Mouse (Mus musculus) heart, postnatal 10 days (tissue): Measurements from ENCODE around the gene Sergef. TPM values are rescaled to one million over a fixed set of nuclear protein-coding genes. Genes with fewer than 3 reads are reported as not detected.
A peak's percentile ranks its signal among the peaks of the same experiment; 100 is the strongest.

Experiments
- DNase-seq, 2 experiments: peaks; one replicate each; pipeline ENCODE4 v3.0.0; 2021
- intact Hi-C: fragments of 180-260 bp; cut with DNase I; formaldehyde crosslinking; loops from one replicate; pipeline ENCODE4 v1.15.1; 2025
- total RNA-seq, 2 experiments: library from RNA; stranded (reverse); gene quantifications; 2 replicates each; pipeline ENCODE4 v1.2.3; 2021

Sergef gene
- total RNA-seq, 2 experiments from 2014 or later: 5.6 to 6.5 TPM

DNA sequence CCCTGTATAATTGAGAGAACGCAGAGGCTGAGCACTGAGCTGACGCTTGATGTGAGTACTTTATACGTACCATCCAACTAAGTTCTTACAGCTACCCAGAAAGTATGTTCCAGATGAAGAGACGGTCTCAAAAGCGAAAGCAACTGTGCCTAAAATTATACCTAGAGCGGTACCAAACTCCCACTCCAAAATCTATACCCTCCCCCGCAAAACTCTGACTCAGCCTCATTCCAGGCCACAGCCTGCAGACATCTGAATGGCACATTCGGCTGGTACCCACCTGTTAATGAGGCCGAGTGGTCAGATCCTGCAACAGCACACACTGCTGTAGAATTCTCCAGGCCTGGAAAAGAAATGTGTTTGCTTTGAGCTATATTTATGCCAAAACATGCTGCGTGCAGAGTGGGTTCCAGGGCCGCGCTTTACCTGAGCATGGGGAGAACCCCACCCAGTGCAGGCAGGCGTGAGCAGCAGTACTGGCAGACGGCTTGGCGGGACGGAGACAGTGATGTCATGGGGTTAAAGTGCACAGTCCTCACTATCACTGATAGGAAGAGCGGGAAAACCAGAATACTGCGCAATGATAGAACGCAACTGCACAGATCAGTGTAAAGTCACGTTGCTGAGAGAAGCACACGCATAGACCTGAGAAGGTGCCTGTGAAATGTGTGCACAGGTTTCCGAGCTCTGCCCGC is 21.0 kb downstream of the Sergef start:
- DNase-seq: no peak

DNA sequence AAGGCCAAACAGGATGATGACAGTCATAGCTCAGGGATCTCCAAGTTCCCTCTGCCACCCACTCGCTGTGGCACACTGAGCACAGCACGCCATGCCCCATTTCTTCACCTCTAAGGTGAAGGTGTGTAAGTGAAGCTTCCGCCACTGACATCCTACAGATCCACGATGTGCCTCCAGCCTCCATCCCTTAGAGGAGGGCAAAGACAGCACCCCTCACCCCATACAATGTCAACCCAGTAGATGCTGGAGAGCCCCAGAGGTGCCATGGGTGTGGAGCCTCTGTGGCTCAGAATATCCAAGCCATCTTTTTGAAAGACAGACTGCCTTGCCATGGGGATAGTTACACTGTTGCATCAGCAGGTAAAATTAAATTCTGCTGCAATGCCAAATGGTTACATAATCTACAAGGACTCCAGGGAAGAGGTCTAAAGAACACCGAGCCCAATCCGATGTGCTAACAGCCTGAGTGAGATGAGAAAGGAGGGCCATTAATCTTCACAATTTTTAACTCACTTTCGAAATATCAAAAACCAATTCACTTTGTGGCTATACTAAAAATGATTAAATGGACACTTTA is 23.1 kb downstream of the Sergef start:
- no peak for DNase-seq
- intact Hi-C loops: no loop called here

More for the DNA sequence above, 21.0 kb downstream of the Sergef start:
- intact Hi-C loops: no loop called here

DNA sequence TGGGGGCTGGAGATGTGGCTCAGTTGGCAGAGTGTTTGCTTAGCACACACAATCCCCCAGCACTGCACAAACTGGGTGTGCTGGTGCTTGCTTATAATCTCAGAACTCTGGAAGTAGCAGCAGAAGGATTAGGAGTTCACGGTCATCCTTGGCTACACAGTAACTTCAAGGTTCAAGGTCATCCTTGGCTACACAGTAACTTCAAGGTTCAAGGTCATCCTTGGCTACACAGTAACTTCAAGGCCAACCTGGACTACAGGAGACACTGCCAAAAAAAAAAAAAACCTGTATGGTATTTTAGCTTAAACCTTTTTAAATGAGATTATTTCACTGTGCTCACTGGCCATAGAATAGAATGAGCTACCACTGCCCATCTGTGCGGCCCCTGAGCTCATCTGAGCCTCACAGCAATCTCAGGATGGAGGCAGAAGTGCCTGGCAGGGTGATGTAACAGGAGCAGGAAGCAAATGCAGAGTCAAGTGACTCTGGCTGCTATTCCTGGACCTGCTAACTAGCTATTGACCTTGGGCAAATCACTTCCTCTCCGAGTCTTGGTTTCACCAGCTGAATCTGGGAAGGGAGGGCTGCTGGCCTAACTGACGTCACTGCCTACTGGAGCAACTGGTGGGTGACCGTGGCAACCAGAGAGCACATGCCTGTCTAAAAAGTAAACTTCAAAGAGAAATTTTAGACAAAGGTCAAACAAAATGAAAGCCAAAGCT is 24.2 kb downstream of the Sergef start:
- intact Hi-C loops: no loop called here
- DNase-seq: peak; percentile 48 to 59

DNA sequence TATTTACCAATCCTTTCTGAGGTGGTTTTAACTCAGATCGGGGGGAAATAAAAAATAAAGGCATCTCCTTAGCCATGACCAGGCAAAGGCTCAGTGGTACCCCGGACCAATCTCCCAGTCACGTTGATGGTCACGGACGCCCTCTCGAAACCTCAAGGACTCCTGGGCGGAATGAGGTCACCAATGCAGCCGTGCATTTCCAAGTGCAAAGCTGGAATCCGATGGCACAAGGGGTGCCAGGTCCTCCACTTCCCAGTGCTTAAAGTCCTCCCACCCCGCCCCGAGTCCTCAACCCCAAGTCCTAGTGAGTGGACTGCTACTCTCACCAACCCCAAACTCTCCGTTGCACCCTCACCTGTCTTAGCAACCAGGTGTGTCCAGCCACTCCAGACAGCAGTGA is 25.3 kb downstream of the Sergef start:
- intact Hi-C loops: no loop called here

DNA sequence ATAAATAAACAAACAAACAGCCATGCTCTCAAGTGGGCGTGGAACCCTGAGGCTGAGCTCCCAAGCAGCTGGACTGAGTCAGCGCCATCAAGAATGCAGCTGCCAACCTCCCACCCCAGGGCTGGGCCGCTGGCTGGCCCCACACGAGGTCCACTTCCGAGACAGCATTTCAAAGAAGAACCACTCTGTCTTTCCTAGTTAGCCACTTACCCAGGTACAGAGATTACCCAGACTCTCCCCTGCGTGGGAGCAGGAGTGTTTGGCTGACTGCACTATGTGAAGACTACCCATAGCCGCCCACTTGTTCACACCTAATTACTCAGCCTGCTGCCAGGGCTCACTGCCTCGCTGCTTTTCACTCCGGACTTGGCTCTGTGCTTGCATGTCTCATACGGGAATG is 26.5 kb downstream of the Sergef start:
- DNase-seq: no peak
- intact Hi-C loops: no loop called here

More for the DNA sequence above, 25.3 kb downstream of the Sergef start:
- no peak for DNase-seq

DNA sequence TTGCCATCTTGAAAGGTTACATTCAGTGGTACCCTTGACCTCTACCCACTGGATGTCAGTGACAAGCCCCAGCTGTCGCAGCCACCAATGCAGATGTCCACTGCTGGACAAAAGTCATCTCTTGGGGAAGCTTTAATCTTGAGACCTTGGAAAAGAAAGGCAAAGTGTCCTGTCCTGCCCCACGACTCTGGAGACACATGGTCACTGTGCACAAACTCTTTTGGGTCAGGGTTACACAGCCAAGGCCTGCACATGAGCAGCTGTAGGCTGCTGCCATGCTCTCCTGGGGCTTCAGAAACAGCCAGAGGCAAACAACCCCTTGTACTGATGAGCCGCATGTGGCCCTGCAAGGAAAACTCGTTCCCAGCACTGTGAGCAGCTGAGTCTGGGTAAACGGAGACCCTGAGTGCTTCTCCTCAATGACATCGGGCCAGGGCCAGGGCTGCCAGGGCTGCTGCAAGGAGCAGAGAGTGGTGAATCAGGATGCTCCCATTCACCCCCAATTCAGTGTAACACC is 27.1 kb downstream of the Sergef start:
- intact Hi-C loops: no loop called here
- DNase-seq: peak in 1 of 2 experiments; percentile 18

DNA sequence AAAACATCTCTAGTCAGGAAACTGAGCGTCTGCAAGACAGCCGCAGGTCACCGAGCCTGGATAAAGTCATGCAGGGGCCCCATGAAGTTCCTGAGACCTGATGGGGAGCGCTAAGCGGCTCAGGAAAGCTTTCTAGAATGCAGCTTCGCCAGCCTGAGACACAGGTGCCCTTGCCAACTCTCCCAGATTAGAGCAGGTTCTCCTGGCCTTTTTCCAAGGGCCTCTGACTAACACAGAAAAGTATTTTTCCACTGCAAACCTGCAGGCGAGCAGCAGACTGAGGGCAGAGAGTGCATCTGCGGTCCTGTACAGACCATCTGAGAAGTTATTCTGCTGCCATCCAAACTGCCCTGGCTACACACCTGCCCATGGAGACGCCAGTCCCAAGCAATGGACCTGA is 27.6 kb downstream of the Sergef start:
- intact Hi-C loops: no loop called here
- DNase-seq: peak; percentile 52 to 57

DNA sequence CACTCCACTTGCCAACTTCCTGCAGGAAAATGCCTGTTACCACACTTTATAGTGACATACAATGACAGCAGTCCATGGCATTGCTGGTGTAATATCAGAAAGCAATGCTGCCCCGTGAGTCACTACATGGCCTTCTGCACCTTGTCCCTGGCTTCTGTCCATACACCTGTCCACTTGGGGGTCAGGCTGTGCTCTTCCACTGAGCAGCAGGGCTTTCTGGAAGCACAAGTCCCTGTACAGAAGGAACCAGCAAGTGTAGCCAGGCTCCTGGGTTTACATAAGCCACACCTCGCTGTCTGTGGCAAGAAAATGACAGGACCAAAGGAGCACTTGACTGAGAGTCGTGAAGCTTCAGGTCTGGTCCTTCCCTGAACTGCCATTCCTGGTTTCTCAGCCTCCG is 30.3 kb downstream of the Sergef start:
- intact Hi-C loops: loop anchor here (5.0 kb wide), 1 partner anchor 512 kb away; no protein-coding TSS in a partner anchor
- no peak for DNase-seq

DNA sequence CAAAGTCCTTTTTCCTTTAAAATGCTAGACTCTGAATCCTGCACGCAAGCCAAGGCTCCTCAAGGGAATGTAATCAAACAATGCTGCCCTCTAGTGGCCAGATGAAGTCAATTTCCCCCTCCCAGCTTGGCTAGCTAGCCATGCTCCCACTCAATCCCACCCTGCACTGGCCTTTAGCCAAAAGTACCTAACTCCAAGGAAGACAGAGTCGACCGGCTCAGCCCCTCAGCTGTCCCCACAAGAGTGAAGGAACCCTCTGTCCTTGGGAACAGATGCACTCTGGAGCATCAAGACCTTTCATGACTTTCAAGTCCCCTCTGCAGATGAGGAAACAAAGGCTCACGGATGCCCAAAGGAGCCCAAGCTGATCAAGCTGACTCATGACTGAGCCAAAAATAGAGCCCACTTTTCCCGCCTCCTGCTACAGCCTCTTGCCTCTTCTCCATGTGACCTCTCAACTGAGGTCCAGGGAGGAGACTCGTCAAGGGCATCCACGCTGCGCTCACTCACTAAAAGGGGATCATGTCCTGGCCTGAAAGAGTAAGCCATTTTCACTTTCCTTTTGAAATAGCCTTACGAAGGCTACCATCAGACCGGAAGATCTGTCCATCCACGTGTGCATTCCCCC is 32.1 kb downstream of the Sergef start:
- intact Hi-C loops: loop anchor here (1.0 to 5.0 kb wide), 4 partner anchors 73 to 510 kb away; no protein-coding TSS in a partner anchor
- peak; percentile 57 to 73 for DNase-seq

DNA sequence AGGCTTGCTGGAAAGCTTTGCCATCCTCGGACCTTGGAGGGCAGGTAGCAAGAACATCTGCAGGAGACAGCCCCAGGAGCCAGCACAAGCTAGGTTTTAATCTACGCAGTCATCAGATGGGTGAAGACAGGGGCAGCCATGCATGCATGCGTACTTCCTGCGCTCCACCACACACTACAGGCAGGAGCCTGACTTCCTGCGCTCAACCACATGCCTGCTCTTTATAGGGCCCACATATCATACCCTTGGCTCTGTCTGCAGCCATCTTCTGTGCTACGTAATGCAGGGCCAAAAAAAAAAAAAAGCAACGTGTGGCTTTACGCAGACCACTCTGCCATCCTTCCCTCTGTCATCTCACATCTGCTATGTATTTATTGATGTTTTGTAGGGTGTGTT is 32.6 kb downstream of the Sergef start:
- no peak for DNase-seq
- intact Hi-C loops: loop anchor here (1.0 to 5.0 kb wide), 4 partner anchors 72 to 510 kb away; no protein-coding TSS in a partner anchor

DNA sequence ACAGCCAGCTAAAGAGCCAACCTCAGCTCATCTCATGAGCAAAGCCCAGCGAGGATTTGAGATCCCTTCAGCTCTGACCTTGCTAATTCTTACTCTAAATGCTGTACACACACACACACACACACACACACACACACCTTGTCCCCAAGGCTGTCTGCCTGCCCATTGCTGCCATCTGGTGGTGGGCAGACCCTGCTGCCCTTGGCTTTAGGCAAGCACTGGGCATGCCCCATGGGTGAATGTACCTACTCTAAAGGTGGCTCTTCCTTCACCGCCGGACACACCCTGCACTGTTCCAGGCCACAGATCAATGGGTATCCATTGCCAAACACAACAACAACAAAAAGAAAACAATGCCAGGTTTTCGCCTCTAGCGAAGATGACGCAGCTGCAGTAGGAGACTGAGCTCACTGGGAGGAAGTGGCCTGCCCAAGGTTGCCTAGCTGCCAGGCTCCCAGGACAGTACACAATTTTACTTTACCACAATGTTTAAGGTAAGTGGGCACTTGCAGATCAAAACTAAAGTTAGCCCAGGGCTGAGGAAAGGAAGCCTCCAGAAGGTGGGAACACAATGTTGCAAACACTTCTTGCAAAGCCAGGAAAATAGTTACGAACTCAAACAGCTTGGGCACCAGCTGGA is 33.1 kb downstream of the Sergef start:
- DNase-seq: peak; percentile 79 to 86
- intact Hi-C loops: loop anchor here (1.0 to 5.0 kb wide), 4 partner anchors 72 to 509 kb away; no protein-coding TSS in a partner anchor

DNA sequence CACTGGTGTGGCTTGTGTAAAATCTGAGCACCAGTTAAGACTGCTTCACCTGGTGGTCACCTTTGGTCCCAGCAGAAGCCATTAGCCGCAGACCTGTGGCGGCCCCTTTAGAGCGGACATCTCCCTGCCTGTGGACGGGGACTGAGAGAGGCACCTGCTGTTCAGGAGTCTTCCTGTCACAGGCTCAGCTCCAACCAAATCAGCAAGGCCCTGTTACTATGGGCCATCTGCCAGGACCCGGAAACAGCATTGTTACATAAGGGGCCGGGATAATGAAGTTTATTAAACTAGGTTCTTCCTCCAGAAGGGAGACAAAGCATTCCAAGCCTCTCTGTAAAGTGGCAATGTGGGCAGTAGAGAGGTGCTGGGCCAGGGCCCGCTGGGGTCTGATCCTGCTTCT is 36.6 kb downstream of the Sergef start:
- intact Hi-C loops: no loop called here

DNA sequence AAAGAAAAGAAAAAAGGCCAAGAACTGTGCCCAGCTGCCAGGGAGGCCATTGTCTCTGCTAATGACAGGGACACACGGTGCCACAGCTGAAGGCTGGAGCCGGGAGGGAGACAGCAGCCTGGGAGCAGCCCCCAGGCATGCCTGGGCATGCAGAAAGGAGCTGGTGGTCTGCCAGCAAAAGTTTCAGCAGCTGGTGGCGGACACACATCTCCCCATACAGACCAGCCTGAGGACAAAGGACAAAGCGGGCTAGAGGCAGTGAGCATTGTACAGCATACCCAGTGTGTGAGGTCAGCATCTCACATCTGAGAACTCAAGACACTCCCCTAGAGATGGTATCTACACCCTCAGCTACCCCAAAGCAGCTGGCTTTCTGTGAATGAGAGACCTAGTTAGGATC is 37.5 kb downstream of the Sergef start:
- intact Hi-C loops: no loop called here
- peak in 1 of 2 experiments; percentile 30 for DNase-seq

More for the DNA sequence above, 36.6 kb downstream of the Sergef start:
- DNase-seq: peak in 1 of 2 experiments; percentile 10

DNA sequence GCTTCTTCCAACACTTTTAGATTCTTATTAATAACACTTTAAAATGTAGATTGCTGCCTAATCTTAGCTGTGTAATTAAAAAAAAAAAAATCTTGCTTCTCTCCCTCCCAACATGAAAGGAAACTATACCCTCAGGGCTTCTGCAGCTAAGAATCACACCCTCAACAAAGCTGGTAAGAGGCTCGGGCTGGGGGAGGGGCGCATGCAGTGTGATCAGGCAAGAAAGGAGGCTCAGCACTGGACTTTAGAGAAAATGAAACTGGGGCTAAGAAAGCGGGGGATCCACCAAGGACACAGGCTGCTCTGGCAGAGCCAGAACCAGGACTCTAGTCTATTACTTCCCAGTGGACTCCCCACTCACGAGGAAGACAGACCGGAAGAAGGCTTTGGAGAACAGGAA is 38.5 kb downstream of the Sergef start:
- intact Hi-C loops: no loop called here
- no peak for DNase-seq

DNA sequence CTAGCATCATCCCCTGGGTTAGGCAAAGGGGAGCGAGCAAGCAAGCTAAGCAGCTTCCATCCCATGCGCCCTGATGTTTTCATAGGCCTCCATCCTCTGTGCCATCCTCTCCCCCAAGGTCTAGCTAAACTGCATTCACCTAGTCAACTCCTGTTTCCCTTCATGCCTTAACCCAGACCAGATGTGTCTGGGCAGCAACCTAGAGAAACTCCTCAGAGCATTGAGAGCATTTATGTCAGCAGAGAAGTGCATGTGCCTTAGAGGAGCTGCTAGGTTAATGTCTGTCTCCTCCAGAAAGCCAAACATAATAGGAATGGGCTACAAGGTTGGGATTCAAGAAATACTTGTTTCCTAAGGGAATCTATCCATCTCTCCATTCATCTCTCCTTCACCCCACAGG is 42.6 kb downstream of the Sergef start:
- no peak for DNase-seq
- intact Hi-C loops: no loop called here

DNA sequence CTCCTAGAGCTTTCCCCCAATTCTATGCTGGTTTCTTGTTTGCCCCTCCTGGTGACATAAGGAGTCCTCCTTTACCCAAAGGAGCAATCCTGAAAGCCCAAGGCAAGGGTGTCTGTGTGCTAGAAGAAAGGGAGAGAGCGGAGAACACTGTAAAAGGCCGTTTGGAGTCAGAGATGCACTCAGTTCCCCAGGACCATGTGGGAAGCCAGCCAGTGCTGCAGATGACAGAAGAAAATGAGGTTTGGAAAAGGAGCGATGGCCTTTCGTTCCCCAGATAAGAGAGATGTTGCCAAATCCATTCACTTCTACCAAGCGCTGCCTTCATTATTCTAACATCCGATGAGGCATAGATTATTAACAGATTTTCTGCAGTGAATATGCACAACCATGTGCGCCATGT is 48.1 kb downstream of the Sergef start:
- no peak for DNase-seq
- intact Hi-C loops: no loop called here

DNA sequence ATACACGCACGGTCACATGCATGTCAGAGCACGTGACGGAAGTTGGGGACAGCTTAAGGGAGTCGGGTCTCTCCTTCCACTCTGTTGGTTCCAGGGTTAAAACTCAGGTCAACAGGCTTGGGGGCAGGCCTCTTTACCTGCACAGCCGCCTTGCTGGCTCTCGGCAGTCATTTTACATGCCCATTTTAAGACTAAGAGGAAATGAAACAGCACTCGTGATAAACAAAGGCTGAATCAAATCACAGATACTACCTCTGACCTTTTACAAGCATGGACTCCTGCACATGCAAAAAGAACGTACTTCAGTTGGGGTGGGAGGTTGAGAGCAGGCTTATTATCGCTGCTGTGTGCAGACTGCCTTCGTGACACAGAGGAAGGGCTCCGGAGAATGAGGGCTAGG is 50.4 kb downstream of the Sergef start:
- intact Hi-C loops: no loop called here
- no peak for DNase-seq

DNA sequence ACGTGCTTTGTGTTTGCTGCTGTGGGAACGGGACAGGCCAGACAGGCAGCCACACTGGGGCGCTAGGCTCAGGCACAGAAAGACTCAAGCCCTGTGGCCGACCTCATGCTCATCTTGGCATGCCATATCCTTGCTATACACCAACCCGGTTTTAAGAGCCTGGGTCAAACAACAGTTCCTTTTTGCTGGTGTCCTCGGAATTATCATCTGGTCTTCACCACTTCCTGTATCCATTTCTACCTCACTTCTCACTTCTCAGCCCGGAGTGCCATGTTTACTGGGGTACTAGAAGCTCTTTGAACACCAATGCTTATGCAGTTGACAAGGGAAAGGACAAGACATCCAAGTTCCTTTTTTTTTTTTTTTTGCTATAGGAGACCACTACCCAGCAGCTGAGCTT is 51.6 kb downstream of the Sergef start:
- intact Hi-C loops: no loop called here
- DNase-seq: no peak

DNA sequence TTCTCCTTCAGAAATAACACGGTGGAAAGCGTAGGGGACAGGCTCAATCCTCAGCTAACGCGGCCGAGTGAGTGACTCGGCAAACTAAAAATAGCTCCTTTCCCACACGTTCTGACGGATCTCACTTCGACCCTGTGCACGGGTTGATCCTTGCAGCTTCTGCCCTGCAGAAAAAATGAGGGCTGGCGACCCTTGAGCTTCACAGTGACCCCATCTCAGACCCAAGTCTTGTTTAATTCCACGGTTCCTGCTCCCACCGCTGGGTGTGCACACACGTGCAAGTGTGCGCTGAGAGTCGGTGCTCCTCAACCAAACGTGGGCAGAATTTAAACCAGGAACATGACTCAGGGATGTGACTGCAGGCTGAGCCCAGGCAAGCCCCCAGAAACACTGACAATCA is 52.1 kb downstream of the Sergef start:
- intact Hi-C loops: no loop called here
- DNase-seq: peak; percentile 54 to 56

DNA sequence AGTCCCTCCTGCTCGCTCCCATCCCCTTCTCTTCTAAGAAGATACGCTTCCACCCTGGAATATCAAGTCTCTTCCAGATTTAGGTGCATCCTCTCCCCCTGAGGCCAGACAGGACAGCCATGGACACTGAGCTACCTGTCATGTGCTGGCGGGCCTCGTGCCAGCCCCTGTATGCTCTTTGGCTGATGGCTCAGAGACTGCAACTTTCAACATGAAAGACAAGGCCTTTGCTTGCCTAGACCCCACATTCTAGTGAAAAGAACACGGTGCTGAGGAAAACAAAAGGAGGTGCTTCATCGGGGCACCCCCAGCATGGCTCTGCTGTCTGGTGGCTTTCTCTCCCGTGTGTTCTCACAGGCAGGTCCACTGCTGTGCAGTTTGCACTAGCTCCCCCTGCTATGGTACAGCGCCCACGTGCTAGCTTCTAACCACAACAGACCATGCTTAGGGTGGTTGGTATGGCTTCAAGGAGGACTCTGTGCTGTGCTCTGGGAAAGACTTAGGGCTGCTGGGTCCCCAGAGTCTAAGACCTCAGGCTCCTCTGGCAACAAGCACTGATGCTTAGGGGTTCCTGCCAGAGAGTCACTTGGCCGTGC is 52.9 kb downstream of the Sergef start:
- DNase-seq: peak in 1 of 2 experiments; percentile 14
- intact Hi-C loops: no loop called here
